Comparison of ENCODE assay signal across 14 mouse cellular contexts in the genomic region with DNA sequence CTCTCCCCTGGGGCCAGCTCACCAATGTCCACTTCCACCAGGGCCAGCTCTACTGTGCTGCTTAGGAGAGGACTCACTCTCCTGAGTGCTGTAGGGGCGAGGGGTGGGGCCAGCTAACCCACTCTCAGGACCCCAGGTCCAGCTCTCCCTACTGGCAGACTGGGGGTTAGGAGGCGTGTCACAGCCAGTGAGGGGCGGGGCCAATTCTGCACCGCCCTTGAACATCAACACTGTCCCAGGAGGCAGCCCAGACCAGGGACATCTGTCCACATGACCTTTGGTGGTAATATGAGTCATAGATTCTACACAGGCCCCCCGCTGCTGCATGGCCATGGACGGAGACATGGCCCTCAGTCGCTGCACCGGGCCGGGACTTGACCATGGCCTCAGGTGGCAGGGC. TPM values are rescaled to one million over a fixed set of nuclear protein-coding genes. Genes with fewer than 3 reads are reported as not detected.
DNase-seq lines count a peak whose midpoint lies in the region; ATAC-seq and TF ChIP-seq lines count a peak whose summit lies in the region.
"Had no signal": no experiment of that assay in that cellular context is flagged by ENCODE, and none has a peak within 500 bp of the region (broad histone marks: within the 10 kb centered on the region; RNA-seq: fewer than 3 reads in every experiment).

No protein-coding gene starts in this region.

- TF ChIP-seq RAD21 in CH12.LX (IDR thresholded peaks at IDR 0.05; ENCODE audit: low read depth, low read length), result no peak

- H3K4me2 ChIP-seq in intestine, embryonic 16.5 days (ENCODE audit: low read depth, low read length), result no peak overlapping the region
- no peak overlapping the region for H3K4me2 ChIP-seq in intestine, postnatal 0 days (replicated peaks; ENCODE audit: low read depth)
- H3K4me2 ChIP-seq in CH12.LX (ENCODE audit: insufficient read depth, low read depth, poor library complexity, severe bottlenecking), result no peak overlapping the region
- no peak overlapping the region for H3K4me2 ChIP-seq in liver, embryonic 14.5 days (ENCODE audit: low read depth)
- H3K4me2 ChIP-seq: hindbrain, embryonic 12.5 days; midbrain, embryonic 12.5 days had no signal

- H3K27ac ChIP-seq in intestine, embryonic 16.5 days (ENCODE audit: low read length), result no peak overlapping the region
- H3K27ac ChIP-seq in intestine, postnatal 0 days (ENCODE audit: low read depth, low read length), result no peak overlapping the region
- H3K27ac ChIP-seq in CH12.LX (ENCODE audit: insufficient read depth, low read depth), result no peak overlapping the region
- no peak overlapping the region for H3K27ac ChIP-seq in liver, embryonic 14.5 days
- H3K27ac ChIP-seq: hindbrain, embryonic 12.5 days; midbrain, embryonic 12.5 days had no signal

- WGBS in intestine, embryonic 16.5 days, result 53% methylated on average over 9 of the region's 9 CpGs
- WGBS in intestine, postnatal 0 days, result 56% methylated on average over 9 of the region's 9 CpGs
- WGBS in liver, embryonic 14.5 days (ENCODE audit: insufficient replicate concordance), result 50% methylated on average over 9 of the region's 9 CpGs

- no peaks in the 10 kb centered on the region for H3K79me2 ChIP-seq in CH12.LX (replicated peaks; ENCODE audit: control insufficient read depth, extremely low read depth, insufficient read depth, poor library complexity, severe bottlenecking)

- H3K9me3 ChIP-seq in intestine, embryonic 16.5 days (ENCODE audit: control insufficient read depth, low read length), result no peaks in the 10 kb centered on the region
- no peaks in the 10 kb centered on the region for H3K9me3 ChIP-seq in intestine, postnatal 0 days (ENCODE audit: control insufficient read depth)
- no peaks in the 10 kb centered on the region for H3K9me3 ChIP-seq in CH12.LX (replicated peaks; ENCODE audit: low read length)
- H3K9me3 ChIP-seq in liver, embryonic 14.5 days (ENCODE audit: control insufficient read depth, low read length), result no peaks in the 10 kb centered on the region
- H3K9me3 ChIP-seq: hindbrain, embryonic 12.5 days; midbrain, embryonic 12.5 days had no signal

- TF ChIP-seq POLR2A in CH12.LX (IDR thresholded peaks at IDR 0.05; ENCODE audit: low read depth, low read length), result no peak

- H3K9ac ChIP-seq in intestine, embryonic 16.5 days (ENCODE audit: low read depth, low read length), result no peak overlapping the region
- H3K9ac ChIP-seq in intestine, postnatal 0 days (ENCODE audit: low read depth, low read length), result no peak overlapping the region
- no peak overlapping the region for H3K9ac ChIP-seq in CH12.LX (ENCODE audit: insufficient read depth, low read depth)
- no peak overlapping the region for H3K9ac ChIP-seq in liver, embryonic 14.5 days (replicated peaks)
- H3K9ac ChIP-seq: hindbrain, embryonic 12.5 days; midbrain, embryonic 12.5 days had no signal

- H3K27me3 ChIP-seq in intestine, embryonic 16.5 days (replicated peaks; ENCODE audit: control insufficient read depth, insufficient read depth, low read length), result no peaks in the 10 kb centered on the region
- H3K27me3 ChIP-seq in intestine, postnatal 0 days (replicated peaks; ENCODE audit: control insufficient read depth, insufficient read depth, low read length), result no peaks in the 10 kb centered on the region
- H3K27me3 ChIP-seq in CH12.LX (replicated peaks), result no peaks in the 10 kb centered on the region
- H3K27me3 ChIP-seq in liver, embryonic 14.5 days (ENCODE audit: control insufficient read depth, insufficient read depth, low read length), result no peaks in the 10 kb centered on the region
- H3K27me3 ChIP-seq: hindbrain, embryonic 12.5 days; midbrain, embryonic 12.5 days had no signal

- no peak for DNase-seq in CH12.LX (ENCODE audit: extremely low read depth)
- peak; percentile 81 for DNase-seq in adrenal gland, adult 2 months
- no peak for DNase-seq in liver, embryonic 14.5 days (ENCODE audit: low read depth in 3 of 3, low spot score in 3 of 3)
- no peak for DNase-seq in urinary bladder, postnatal 25 days (ENCODE audit: low spot score)
- DNase-seq in lung, postnatal 4 days, result no peak
- DNase-seq: kidney, postnatal 10 days had no signal

- peak; percentile 16; the same call in 1 of the 2 replicates for TF ChIP-seq EP300 in CH12.LX (IDR thresholded peaks at IDR 0.05; ENCODE audit: low read length)
- TF ChIP-seq EP300 in liver, embryonic 14.5 days (IDR thresholded peaks at IDR 0.05; ENCODE audit: low read depth), result no peak

- ATAC-seq in intestine, embryonic 16.5 days, result 0 out of 2 replicates have a peak, but pooled peaks have one; percentile 11
- no peak for ATAC-seq in intestine, postnatal 0 days
- ATAC-seq in liver, embryonic 14.5 days (ENCODE audit: insufficient read depth), result peak; percentile 35; the same call in 1 of the 2 replicates

- in situ Hi-C loops in CH12.LX (cut with MboI; ENCODE audit: low pct_ligation_motif_present, low pct_unique_long_range_greater_than_20kb, low sequenced_read_pairs), result loop anchor here (25.0 kb wide), 1 partner anchor 272 kb away; no protein-coding TSS in a partner anchor

- no peaks in the 10 kb centered on the region for H3K36me3 ChIP-seq in intestine, embryonic 16.5 days (ENCODE audit: control insufficient read depth, insufficient read depth, low read length)
- no peaks in the 10 kb centered on the region for H3K36me3 ChIP-seq in intestine, postnatal 0 days (ENCODE audit: control insufficient read depth, insufficient read depth)
- H3K36me3 ChIP-seq in CH12.LX (replicated peaks in 1 of 2; ENCODE audit: control insufficient read depth in 1 of 2, insufficient read depth in 1 of 2, low read length in 1 of 2), result peaks cover 0 to 67% of the 10 kb centered on the region in 2 experiments
- no peaks in the 10 kb centered on the region for H3K36me3 ChIP-seq in liver, embryonic 14.5 days (replicated peaks; ENCODE audit: control insufficient read depth, insufficient read depth, low read depth)
- H3K36me3 ChIP-seq: hindbrain, embryonic 12.5 days; midbrain, embryonic 12.5 days had no signal

- no peak overlapping the region for H3K4me3 ChIP-seq in intestine, embryonic 16.5 days (ENCODE audit: low read length)
- H3K4me3 ChIP-seq in intestine, postnatal 0 days (ENCODE audit: low read depth, low read length), result no peak overlapping the region
- H3K4me3 ChIP-seq in CH12.LX (replicated peaks in 1 of 3; ENCODE audit: low read depth in 2 of 3, low read length in 2 of 3, poor library complexity in 1 of 3), result no peak overlapping the region
- H3K4me3 ChIP-seq in liver, embryonic 14.5 days (ENCODE audit: insufficient read depth in 1 of 2, low read depth in 2 of 2, low read length in 2 of 2), result no peak overlapping the region
- H3K4me3 ChIP-seq: erythroblast, embryonic 14.5 days; hindbrain, embryonic 12.5 days; midbrain, embryonic 12.5 days had no signal

- TF ChIP-seq CTCF in intestine, postnatal 0 days (IDR thresholded peaks at IDR 0.05; ENCODE audit: low read depth), result no peak
- no peak for TF ChIP-seq CTCF in CH12.LX (conservative IDR thresholded peaks at IDR 0.05 in 1 of 2, IDR thresholded peaks at IDR 0.05 in 1 of 2; ENCODE audit: low read depth in 2 of 2, low read length in 2 of 2)
- TF ChIP-seq CTCF in liver, embryonic 14.5 days (IDR thresholded peaks at IDR 0.05; ENCODE audit: low read depth), result no peak

- H3K4me1 ChIP-seq in intestine, embryonic 16.5 days (ENCODE audit: control insufficient read depth, insufficient read depth, low read length), result no peaks in the 10 kb centered on the region
- no peaks in the 10 kb centered on the region for H3K4me1 ChIP-seq in intestine, postnatal 0 days (replicated peaks; ENCODE audit: control insufficient read depth, insufficient read depth, low read length)
- peaks cover 8 to 9% of the 10 kb centered on the region in 2 experiments for H3K4me1 ChIP-seq in CH12.LX (ENCODE audit: control insufficient read depth in 1 of 2, insufficient read depth in 2 of 2)
- H3K4me1 ChIP-seq in liver, embryonic 14.5 days (replicated peaks; ENCODE audit: control insufficient read depth in 2 of 2, insufficient read depth in 2 of 2, low read length in 1 of 2), result no peaks in the 10 kb centered on the region; a peak in 2 of 4 replicates
- H3K4me1 ChIP-seq: hindbrain, embryonic 12.5 days; midbrain, embryonic 12.5 days had no signal

- dilution Hi-C loops in CH12.LX (cut with MboI; ENCODE audit: extremely low pct_ligation_motif_present, extremely low pct_unique_long_range_greater_than_20kb, low sequenced_read_pairs), result no loop called here

RNA-seq across cellular contexts. Expression of a gene that starts 19.4 kb away (rescaled TPM):
- polyA plus RNA-seq in intestine, embryonic 16.5 days (2015; fragmentation: Nextera tagmentation; extraction: Ambion mirVana), result 0.10 and 0.17 TPM in 2 replicates
- polyA plus RNA-seq in intestine, postnatal 0 days (2015; fragmentation: Nextera tagmentation; extraction: Ambion mirVana), result 0.10 and 0.14 TPM in 2 replicates
- total RNA-seq in CH12.LX (2012; rRNA removed), result 6.6 and 9.2 TPM in 2 replicates
- 47.3 and 55.8 TPM in 2 replicates for total RNA-seq in CH12.LX (2014; rRNA removed)
- 17.9 and 22.2 TPM in 2 replicates for polyA plus RNA-seq in CH12.LX (2012; ENCODE audit: insufficient read length, low read depth)
- not detected for total RNA-seq in adrenal gland, adult 2 months (2021)
- not detected in 2 replicates for polyA plus RNA-seq in adrenal gland, adult 2 months (2012; rRNA removed)
- 0.02 TPM in 1 of 2 replicates, not detected in the other for polyA plus RNA-seq in liver, embryonic 14.5 days (2012; rRNA removed)
- polyA plus RNA-seq in liver, embryonic 14.5 days (2014; fragmentation: Nextera tagmentation; extraction: Ambion mirVana), result 0.09 and 0.15 TPM in 2 replicates
- total RNA-seq: left cerebral cortex, adult 18-20 months had no signal
- polyA plus RNA-seq: erythroblast, embryonic 14.5 days had no signal

RNA-seq across cellular contexts. Expression of a gene that starts 20.0 kb away (rescaled TPM):
- polyA plus RNA-seq in intestine, embryonic 16.5 days (2015; fragmentation: Nextera tagmentation; extraction: Ambion mirVana), result 0.51 and 0.95 TPM in 2 replicates
- polyA plus RNA-seq in intestine, postnatal 0 days (2015; fragmentation: Nextera tagmentation; extraction: Ambion mirVana), result 0.09 TPM in 1 of 2 replicates, not detected in the other
- total RNA-seq in CH12.LX (2012; rRNA removed) (4.6 and 8.4 TPM in 2 replicates), CH12.LX (2014; rRNA removed) (2.4 and 3.3 TPM in 2 replicates)
- 2.3 and 2.4 TPM in 2 replicates for polyA plus RNA-seq in CH12.LX (2012; ENCODE audit: insufficient read length, low read depth)
- under 1 TPM in 1 of 2 experiments, not detected in 1; 0.20 TPM for total RNA-seq in adrenal gland, adult 2 months (2021)
- 0.03 and 0.12 TPM in 2 replicates for polyA plus RNA-seq in adrenal gland, adult 2 months (2012; rRNA removed)
- 4.1 and 5.7 TPM in 2 replicates for polyA plus RNA-seq in liver, embryonic 14.5 days (2012; rRNA removed)
- polyA plus RNA-seq in liver, embryonic 14.5 days (2014; fragmentation: Nextera tagmentation; extraction: Ambion mirVana), result 9.7 and 10.1 TPM in 2 replicates
- total RNA-seq: common myeloid progenitor, adult 5-6 weeks; granulocyte monocyte progenitor cell, adult 5-6 weeks had no signal
- polyA plus RNA-seq: midbrain, embryonic 12.5 days had no signal

RNA-seq across cellular contexts. Expression of a gene that starts 29.7 kb away (rescaled TPM):
- 88.2 and 94.6 TPM in 2 replicates for polyA plus RNA-seq in intestine, embryonic 16.5 days (2015; fragmentation: Nextera tagmentation; extraction: Ambion mirVana)
- 56.1 and 57.9 TPM in 2 replicates for polyA plus RNA-seq in intestine, postnatal 0 days (2015; fragmentation: Nextera tagmentation; extraction: Ambion mirVana)
- 184 and 191 TPM in 2 replicates for total RNA-seq in CH12.LX (2012; rRNA removed)
- 186 and 207 TPM in 2 replicates for total RNA-seq in CH12.LX (2014; rRNA removed)
- 144 and 159 TPM in 2 replicates for polyA plus RNA-seq in CH12.LX (2012; ENCODE audit: insufficient read length, low read depth)
- 10 to 100 TPM; 11.7 to 16.6 TPM for total RNA-seq in adrenal gland, adult 2 months (2021)
- 10.6 and 12.5 TPM in 2 replicates for polyA plus RNA-seq in adrenal gland, adult 2 months (2012; rRNA removed)
- polyA plus RNA-seq in liver, embryonic 14.5 days (2012; rRNA removed), result 52.9 and 104 TPM in 2 replicates
- 85.5 and 88.1 TPM in 2 replicates for polyA plus RNA-seq in liver, embryonic 14.5 days (2014; fragmentation: Nextera tagmentation; extraction: Ambion mirVana)

Comparison
In these comparisons a context has a peak if more than half of its experiments do, and no peak if none do; other contexts are left out.
1. RNA of a gene that starts 19.4 kb away (polyA plus RNA-seq): 17.9 to 22.2 TPM in CH12.LX; 0.10 to 0.17 TPM in intestine, embryonic 16.5 days, 0.02 to 0.15 TPM in liver, embryonic 14.5 days, 0.10 to 0.14 TPM in intestine, postnatal 0 days and not detected in adrenal gland, adult 2 months; every median in the first group is over 10 times any median in the second.